Comparison of ENCODE assay signal across 27 mouse cellular contexts in genomic region chr15:102114651-102115260, GRCm38 (mm10). TPM values are rescaled to one million over a fixed set of nuclear protein-coding genes. Genes with fewer than 3 reads are reported as not detected.
DNase-seq lines count a peak whose midpoint lies in the region; ATAC-seq and TF ChIP-seq lines count a peak whose summit lies in the region.
"Had no signal": no experiment of that assay in that cellular context is flagged by ENCODE, and none has a peak within 500 bp of the region (broad histone marks: within the 10 kb centered on the region; RNA-seq: fewer than 3 reads in every experiment).

No protein-coding gene starts in this region.

- H3K9ac ChIP-seq in limb, embryonic 15.5 days = no peak overlapping the region
- H3K9ac ChIP-seq: embryonic facial prominence, embryonic 15.5 days; heart, embryonic 15.5 days; limb, embryonic 12.5 days; liver, embryonic 12.5 days; liver, postnatal 0 days; midbrain, embryonic 12.5 days; stomach, embryonic 15.5 days had no signal

- ATAC-seq in limb, embryonic 15.5 days (ENCODE audit: insufficient number of reproducible peaks, low FRiP score, low TSS enrichment, low read depth) = no peak
- ATAC-seq: forebrain, embryonic 14.5 days; intestine, embryonic 16.5 days; liver, embryonic 12.5 days; liver, postnatal 0 days had no signal

- WGBS in limb, embryonic 15.5 days = 83% methylated on average over 7 of the region's 7 CpGs
- whole genome bisulfite sequencing in limb, embryonic 10.5 days = 84% methylated on average over 7 of the region's 7 CpGs

- H3K4me3 ChIP-seq in limb, embryonic 15.5 days = no peak overlapping the region
- no peak overlapping the region for H3K4me3 ChIP-seq in limb, embryonic 10.5 days
- no peak overlapping the region for H3K4me3 ChIP-seq in layer of hippocampus, adult 2 months
- H3K4me3 ChIP-seq: embryonic facial prominence, embryonic 10.5 days; embryonic facial prominence, embryonic 15.5 days; heart, embryonic 15.5 days; limb, embryonic 12.5 days; liver, embryonic 12.5 days; megakaryocyte, embryonic 14.5 days; midbrain, embryonic 12.5 days; stomach, embryonic 15.5 days had no signal

- peak; percentile 33 to 46 for DNase-seq in cerebellum, postnatal 14 days
- no peak for DNase-seq in cerebellum, adult 8-10 months
- no peak for DNase-seq in limb, embryonic 10.5 days (ENCODE audit: low spot score)
- DNase-seq in adrenal gland, postnatal 14 days = peak; percentile 79
- no peak for DNase-seq in thymus, postnatal 36 days
- DNase-seq in layer of hippocampus, adult 2 months (ENCODE audit: low spot score in 2 of 2) = no peak
- DNase-seq: gastrocnemius, postnatal 36 days; kidney, adult 9 months; kidney, postnatal 10 days; layer of hippocampus, adult 9-11 months; liver, postnatal 0 days; lung, postnatal 4 days; right cerebral cortex, postnatal 25 days had no signal

- peaks cover 100% of the 10 kb centered on the region for H3K36me3 ChIP-seq in limb, embryonic 15.5 days
- peaks cover 99% of the 10 kb centered on the region for H3K36me3 ChIP-seq in limb, embryonic 10.5 days

- H3K4me1 ChIP-seq in limb, embryonic 15.5 days = peaks cover 50% of the 10 kb centered on the region
- peaks cover 16% of the 10 kb centered on the region for H3K4me1 ChIP-seq in limb, embryonic 10.5 days
- H3K4me1 ChIP-seq: limb, embryonic 12.5 days; midbrain, embryonic 12.5 days had no signal

- H3K27me3 ChIP-seq in limb, embryonic 15.5 days = no peaks in the 10 kb centered on the region
- no peaks in the 10 kb centered on the region for H3K27me3 ChIP-seq in limb, embryonic 10.5 days (ENCODE audit: low read depth, poor library complexity, severe bottlenecking)
- H3K27me3 ChIP-seq: embryonic facial prominence, embryonic 15.5 days; heart, embryonic 15.5 days; limb, embryonic 12.5 days; midbrain, embryonic 12.5 days; stomach, embryonic 15.5 days had no signal

- no peaks in the 10 kb centered on the region for H3K9me3 ChIP-seq in limb, embryonic 15.5 days
- no peaks in the 10 kb centered on the region for H3K9me3 ChIP-seq in limb, embryonic 10.5 days (replicated peaks)
- H3K9me3 ChIP-seq: embryonic facial prominence, embryonic 10.5 days; embryonic facial prominence, embryonic 15.5 days; heart, embryonic 15.5 days; limb, embryonic 12.5 days; liver, embryonic 12.5 days; megakaryocyte, embryonic 14.5 days; midbrain, embryonic 12.5 days; stomach, embryonic 15.5 days had no signal

- peak overlapping the region; percentile 50; the same call in 1 of the 2 replicates for H3K27ac ChIP-seq in limb, embryonic 15.5 days
- H3K27ac ChIP-seq in limb, embryonic 10.5 days = no peak overlapping the region
- no peak overlapping the region for H3K27ac ChIP-seq in layer of hippocampus, adult 2 months
- H3K27ac ChIP-seq: embryonic facial prominence, embryonic 10.5 days; heart, embryonic 15.5 days; limb, embryonic 12.5 days; liver, embryonic 12.5 days; midbrain, embryonic 12.5 days; stomach, embryonic 15.5 days had no signal

- TF ChIP-seq CTCF in layer of hippocampus, adult 2 months (conservative IDR thresholded peaks at IDR 0.05) = no peak

- no peak overlapping the region for H3K4me2 ChIP-seq in limb, embryonic 15.5 days
- H3K4me2 ChIP-seq: embryonic facial prominence, embryonic 15.5 days; heart, embryonic 15.5 days; limb, embryonic 12.5 days; liver, embryonic 12.5 days; midbrain, embryonic 12.5 days; stomach, embryonic 15.5 days had no signal

RNA-seq across cellular contexts. Expression of gene Tns2, which starts 14.5 kb away (rescaled TPM):
- polyA plus RNA-seq in limb, embryonic 15.5 days (2015; fragmentation: Nextera tagmentation; extraction: Ambion mirVana) = 47.5 and 48.6 TPM in 2 replicates
- 13.0 and 18.6 TPM in 2 replicates for polyA plus RNA-seq in limb, embryonic 10.5 days (2016; fragmentation: Nextera tagmentation; extraction: Ambion mirVana)
- 83.0 and 121 TPM in 2 replicates for total RNA-seq in adrenal gland, postnatal 14 days (2021)
- total RNA-seq in layer of hippocampus, adult 2 months (2021) = 10 to 100 TPM; 18.4 to 25.0 TPM

RNA-seq across cellular contexts. Expression of gene Spryd3, which starts 21.3 kb away (rescaled TPM):
- polyA plus RNA-seq in limb, embryonic 15.5 days (2015; fragmentation: Nextera tagmentation; extraction: Ambion mirVana) = 33.4 and 35.4 TPM in 2 replicates
- polyA plus RNA-seq in limb, embryonic 10.5 days (2016; fragmentation: Nextera tagmentation; extraction: Ambion mirVana) = 12.6 and 14.6 TPM in 2 replicates
- total RNA-seq in adrenal gland, postnatal 14 days (2021) = 23.3 and 30.8 TPM in 2 replicates
- 100 to 1,000 TPM; 151 to 155 TPM for total RNA-seq in layer of hippocampus, adult 2 months (2021)

RNA-seq across cellular contexts. Expression of gene Igfbp6, which starts 29.4 kb away (rescaled TPM):
- polyA plus RNA-seq in limb, embryonic 15.5 days (2015; fragmentation: Nextera tagmentation; extraction: Ambion mirVana) = 17.5 and 24.6 TPM in 2 replicates
- polyA plus RNA-seq in limb, embryonic 10.5 days (2016; fragmentation: Nextera tagmentation; extraction: Ambion mirVana) = 0.23 and 0.46 TPM in 2 replicates
- total RNA-seq in adrenal gland, postnatal 14 days (2021) = 45.7 and 48.0 TPM in 2 replicates
- 1 to 10 TPM; 6.9 to 7.7 TPM for total RNA-seq in layer of hippocampus, adult 2 months (2021)

RNA-seq across cellular contexts. Expression of gene Soat2, which starts 35.6 kb away (rescaled TPM):
- 0.61 and 0.81 TPM in 2 replicates for polyA plus RNA-seq in limb, embryonic 15.5 days (2015; fragmentation: Nextera tagmentation; extraction: Ambion mirVana)
- 0.06 and 0.24 TPM in 2 replicates for polyA plus RNA-seq in limb, embryonic 10.5 days (2016; fragmentation: Nextera tagmentation; extraction: Ambion mirVana)
- 0.26 and 4.7 TPM in 2 replicates for total RNA-seq in adrenal gland, postnatal 14 days (2021)
- total RNA-seq in layer of hippocampus, adult 2 months (2021) = not detected
- total RNA-seq: left cerebral cortex, postnatal 14 days; midbrain, postnatal 0 days had no signal
- polyA plus RNA-seq: forebrain, embryonic 14.5 days; limb, embryonic 12.5 days; neural tube, embryonic 14.5 days had no signal

RNA-seq across cellular contexts. Expression of gene Eif4b, which starts 41.2 kb away (rescaled TPM):
- 103 and 111 TPM in 2 replicates for polyA plus RNA-seq in limb, embryonic 15.5 days (2015; fragmentation: Nextera tagmentation; extraction: Ambion mirVana)
- polyA plus RNA-seq in limb, embryonic 10.5 days (2016; fragmentation: Nextera tagmentation; extraction: Ambion mirVana) = 133 and 140 TPM in 2 replicates
- total RNA-seq in adrenal gland, postnatal 14 days (2021) = 224 and 250 TPM in 2 replicates
- total RNA-seq in layer of hippocampus, adult 2 months (2021) = 100 to 1,000 TPM; 196 to 199 TPM

Comparison
In these comparisons a context has a peak if more than half of its experiments do, and no peak if none do; other contexts are left out.
1. DNase-seq: peak in cerebellum, postnatal 14 days (2 of 2) and adrenal gland, postnatal 14 days (single experiment); none in cerebellum, adult 8-10 months (single experiment), limb, embryonic 10.5 days (single experiment), thymus, postnatal 36 days (0 of 2) and layer of hippocampus, adult 2 months (0 of 2).